Mouse (Mus musculus) cerebellum, adult 18-20 months (tissue): ENCODE data around the gene Idh3g.
"Not testable (repeated sequence)": the region's sequence is repeated elsewhere in the genome, so short reads cannot be mapped to it uniquely, and the experiment has no call there.

ENCODE experiments used
- DNase-seq, 2 experiments: peaks; one replicate each; pipeline ENCODE4 v3.0.0; 2021

Gene Idh3g

GRCm38 (mm10) chrX:73756334-73757140 is 30.2 kb downstream of the Idh3g start, which contains the start of gene Plxnb3:
Gene Plxnb3, plus strand, starts transcription at chrX:73757090.
- DNase-seq = peak in 1 of 2 experiments; percentile 9

GRCm38 (mm10) chrX:73748977-73749376 is 37.7 kb downstream of the Idh3g start:
- no peak for DNase-seq

- DNase-seq = no peak
Measured at GRCm38 (mm10) chrX:73744774-73745481, 41.8 kb downstream of the Idh3g start.

- not testable (repeated sequence) for DNase-seq
Measured at GRCm38 (mm10) chrX:73739841-73740240, 46.9 kb downstream of the Idh3g start.

GRCm38 (mm10) chrX:73739151-73739550 is 47.5 kb downstream of the Idh3g start:
- DNase-seq = no peak

- DNase-seq = no peak
Measured at GRCm38 (mm10) chrX:73738155-73738554, 48.5 kb downstream of the Idh3g start.

GRCm38 (mm10) chrX:73730908-73731307 is 55.8 kb downstream of the Idh3g start:
- DNase-seq = no peak
